Mouse (Mus musculus) spleen, adult 2 months (tissue): ENCODE results near the gene Wwox. TPM values are rescaled to one million over a fixed set of nuclear protein-coding genes. Genes with fewer than 3 reads are reported as not detected.

Source experiments
- DNase-seq, 2 experiments: peaks; one replicate each; pipeline versions ENCODE4 v3.0.0 to v3.0.0-alpha.2; 2012 to 2021; ENCODE audit warnings: low spot score in 2 of 2, low read depth in 1 of 2
- H3K27ac ChIP-seq: fragments of 200-500 bp; 2 replicates; pipeline ENCODE4 v1.5.1; 2012; ENCODE audit warnings: low read length, inconsistent platforms; ENCODE audit not compliant: insufficient read depth
- H3K27me3 ChIP-seq: fragments of 200-500 bp; 2 replicates; pipeline ENCODE4 v1.6.1; 2012; ENCODE audit warnings: mild to moderate bottlenecking, moderate library complexity, low read length, inconsistent platforms; ENCODE audit not compliant: control insufficient read depth, insufficient read depth
- H3K36me3 ChIP-seq: fragments of 200-500 bp; 2 replicates; pipeline ENCODE4 v1.6.1; 2012; ENCODE audit warnings: mild to moderate bottlenecking, low read length, inconsistent platforms; ENCODE audit not compliant: control insufficient read depth, insufficient read depth
- H3K4me1 ChIP-seq: fragments of 200-500 bp; 2 replicates; pipeline ENCODE4 v1.6.1; 2011; ENCODE audit warnings: inconsistent platforms; ENCODE audit not compliant: control insufficient read depth, insufficient read depth, insufficient read length
- H3K4me3 ChIP-seq: fragments of 200-500 bp; 2 replicates; pipeline ENCODE4 v1.5.1; 2011; ENCODE audit warnings: mild to moderate bottlenecking, inconsistent platforms; ENCODE audit not compliant: insufficient read depth, insufficient read length; ENCODE audit errors: extremely low read depth
- CTCF ChIP-seq: fragments of 200-500 bp; IDR thresholded peaks from 2 replicates; pipeline ENCODE4 v1.5.1; 2011; ENCODE audit warnings: mild to moderate bottlenecking, inconsistent platforms; ENCODE audit not compliant: insufficient read depth, insufficient read length, insufficient replicate concordance; ENCODE audit errors: extremely low read depth
- POLR2A ChIP-seq: fragments of 200-500 bp; IDR thresholded peaks from 2 replicates; pipeline ENCODE4 v1.6.1; 2011; ENCODE audit warnings: low read depth, low read length, inconsistent platforms
- WGBS: fragments of 180-500 bp; shearing (Covaris S2); methylation state at CpG from one replicate; pipeline ENCODE4 v1.1.7; 2018; 5-methylcytosine and 5-hydroxymethylcytosine counted together
- polyA plus RNA-seq: library from polyadenylated mRNA; depleted of rRNA; stranded (reverse); fragments of >200 nt; gene quantifications from 2 replicates; pipeline ENCODE4 v1.2.3, GENCODE M21; 2012

Wwox gene
- polyA plus RNA-seq, 1 experiment: 3.8 TPM

GRCm38 (mm10) chr8:115189836-115190235 is 750.4 kb downstream of the Wwox start:
- TF ChIP-seq CTCF (no peak), POLR2A (no peak)
- H3K27me3 ChIP-seq: no peaks in the 10 kb centered on the region
- DNase-seq: peak; percentile 54 to 68
- H3K4me3 ChIP-seq: peak overlapping the region; percentile 19; the same call in 1 of the 2 replicates
- H3K27ac ChIP-seq: peak overlapping the region; percentile 28; the same call in 1 of the 2 replicates
- peaks cover 6% of the 10 kb centered on the region; the same call in 1 of the 2 replicates for H3K4me1 ChIP-seq
- WGBS: 7% methylated on average over 11 of the region's 11 CpGs
- H3K36me3 ChIP-seq: no peaks in the 10 kb centered on the region

DNA sequence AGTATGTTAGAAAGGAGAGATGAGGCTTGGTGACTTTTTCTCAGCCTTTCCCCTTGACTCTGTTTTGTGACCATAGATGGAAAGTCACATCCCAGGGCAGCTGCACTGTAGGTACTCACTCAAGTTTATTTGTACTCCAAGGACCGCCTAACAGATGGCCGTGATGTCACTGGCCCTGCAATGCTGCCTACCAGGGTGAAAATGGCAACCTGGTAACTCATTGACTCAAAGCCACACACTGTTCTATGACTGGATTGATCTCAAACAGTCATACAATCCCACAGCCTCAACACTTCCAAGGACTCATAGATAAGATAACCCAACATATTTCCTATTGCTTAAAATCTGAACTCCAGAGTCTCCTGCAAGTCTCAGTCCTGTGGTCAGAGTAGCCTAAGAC is 754.3 kb downstream of the Wwox start:
- WGBS: 96% methylated on average over 2 of the region's 2 CpGs
- DNase-seq: no peak
- Histone ChIP-seq H3K36me3 (no peaks in the 10 kb centered on the region), H3K27me3 (no peaks in the 10 kb centered on the region), H3K4me3 (no peak overlapping the region), H3K27ac (no peak overlapping the region), H3K4me1 (peaks cover 6% of the 10 kb centered on the region; the same call in 1 of the 2 replicates)
- TF ChIP-seq CTCF: no peak
- no peak for TF ChIP-seq POLR2A

GRCm38 (mm10) chr8:115195334-115195733 is 755.9 kb downstream of the Wwox start:
- WGBS: 92% methylated on average over 10 of the region's 10 CpGs
- Histone ChIP-seq H3K36me3 (no peaks in the 10 kb centered on the region), H3K4me1 (no peaks in the 10 kb centered on the region), H3K27ac (no peak overlapping the region), H3K27me3 (no peaks in the 10 kb centered on the region), H3K4me3 (no peak overlapping the region)
- no peak for DNase-seq
- no peak for TF ChIP-seq CTCF
- TF ChIP-seq POLR2A: no peak

DNA sequence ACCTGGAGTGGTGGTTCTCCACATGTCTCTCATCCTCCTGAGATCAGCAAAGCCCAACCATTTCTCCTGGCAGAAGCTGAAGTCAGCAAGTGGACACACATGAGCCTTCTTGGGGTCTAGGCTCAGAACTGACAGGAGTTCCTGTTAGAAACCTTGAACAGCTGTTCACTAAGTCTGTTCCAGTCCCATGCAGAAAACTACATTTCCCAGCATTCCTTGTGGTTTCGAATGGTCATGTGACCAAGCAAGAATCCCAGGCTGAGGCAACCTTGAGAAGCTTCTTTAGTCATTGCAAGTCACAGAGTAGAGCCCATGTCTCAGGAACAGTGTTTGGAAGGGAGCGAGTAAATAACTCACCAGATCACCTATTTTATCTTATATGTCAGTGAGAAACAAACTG is 757.4 kb downstream of the Wwox start:
- Histone ChIP-seq H3K4me3 (no peak overlapping the region), H3K36me3 (no peaks in the 10 kb centered on the region), H3K27me3 (no peaks in the 10 kb centered on the region), H3K27ac (no peak overlapping the region), H3K4me1 (no peaks in the 10 kb centered on the region)
- DNase-seq: no peak
- TF ChIP-seq POLR2A (no peak), CTCF (no peak)
- 79% methylated on average over 2 of the region's 2 CpGs for WGBS

GRCm38 (mm10) chr8:115199204-115199603 is 759.7 kb downstream of the Wwox start:
- Histone ChIP-seq H3K4me3 (no peak overlapping the region), H3K27ac (no peak overlapping the region), H3K4me1 (no peaks in the 10 kb centered on the region), H3K36me3 (no peaks in the 10 kb centered on the region), H3K27me3 (no peaks in the 10 kb centered on the region)
- 85% methylated on average over 4 of the region's 4 CpGs for WGBS
- no peak for TF ChIP-seq CTCF
- no peak for TF ChIP-seq POLR2A
- DNase-seq: no peak

DNA sequence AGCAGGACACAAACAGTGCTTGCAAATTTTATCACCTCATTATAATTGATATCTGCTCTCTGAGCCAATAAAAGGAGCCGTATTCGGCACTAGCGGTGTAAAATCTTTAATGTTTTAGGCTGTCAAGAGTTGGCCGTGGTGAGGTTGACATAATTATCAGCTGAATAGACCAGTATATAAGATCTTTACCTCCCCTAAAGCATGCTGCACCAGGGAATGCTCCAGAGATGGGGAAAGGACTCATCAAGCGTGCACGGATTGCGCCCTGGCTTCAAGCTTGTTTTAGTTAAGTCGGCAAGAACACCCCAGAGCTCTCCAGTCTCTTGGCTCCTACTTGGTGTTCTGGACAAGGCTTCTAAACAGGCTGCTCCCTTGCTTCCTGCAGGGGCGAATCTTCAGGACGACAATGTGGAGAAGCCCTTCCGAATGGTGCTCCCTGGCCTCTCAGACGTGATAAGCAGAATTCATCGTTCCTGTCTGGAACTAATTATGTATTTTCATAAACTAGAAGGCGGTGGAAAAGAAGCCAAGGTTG is 760.2 kb downstream of the Wwox start:
- 90% methylated on average over 14 of the region's 14 CpGs for WGBS

GRCm38 (mm10) chr8:115201726-115202125 is 762.3 kb downstream of the Wwox start:
- H3K27ac ChIP-seq: no peak overlapping the region
- DNase-seq: no peak
- no peak for TF ChIP-seq CTCF
- TF ChIP-seq POLR2A: no peak
- H3K27me3 ChIP-seq: no peaks in the 10 kb centered on the region
- no peaks in the 10 kb centered on the region for H3K36me3 ChIP-seq
- H3K4me1 ChIP-seq: no peaks in the 10 kb centered on the region
- WGBS: 92% methylated on average over 7 of the region's 7 CpGs
- H3K4me3 ChIP-seq: no peak overlapping the region

More for the DNA sequence above, 760.2 kb downstream of the Wwox start:
- H3K4me1 ChIP-seq: no peaks in the 10 kb centered on the region
- DNase-seq: no peak
- no peaks in the 10 kb centered on the region for H3K36me3 ChIP-seq
- H3K4me3 ChIP-seq: no peak overlapping the region
- H3K27me3 ChIP-seq: no peaks in the 10 kb centered on the region
- no peak for TF ChIP-seq POLR2A
- no peak for TF ChIP-seq CTCF
- no peak overlapping the region for H3K27ac ChIP-seq
